Mouse (Mus musculus) v-Abl transformed pro-B cells (cell line): ENCODE data around the gene Irak1bp1.

ENCODE experiments used
- in situ Hi-C, 2 experiments: fragments of 400-800 bp; cut with MboI; formaldehyde crosslinking; loops; one replicate each; pipeline ENCODE4 v1.15.1; 2025; ENCODE audit not compliant: unreplicated experiment in 2 of 2

Gene Irak1bp1

GRCm38 (mm10) chr9:82829007-82829689 is at the start of gene Irak1bp1:
Gene Irak1bp1, plus strand, starts transcription at chr9:82829540.
- in situ Hi-C loops: loop anchor here in 1 of 2 experiments (10.0 to 25.0 kb wide), 3 partner anchors 964 to 1492 kb away; partner anchors contain the start of gene Mei4

- in situ Hi-C loops: no loop called here
Measured at GRCm38 (mm10) chr9:82788375-82788774, 41.0 kb upstream of the Irak1bp1 start.

GRCm38 (mm10) chr9:82800360-82800759 is 29.0 kb upstream of the Irak1bp1 start:
- in situ Hi-C loops: loop anchor here (25.0 kb wide), 1 partner anchor 1163 kb away; the partner anchor contains the start of gene Htr1b (in 2 of the 2)

GRCm38 (mm10) chr9:82807129-82807528 is 22.2 kb upstream of the Irak1bp1 start:
- in situ Hi-C loops: loop anchor here (25.0 kb wide), 1 partner anchor 1170 kb away; the partner anchor contains the start of gene Htr1b (in 2 of the 2)

- in situ Hi-C loops: loop anchor here (25.0 kb wide), 1 partner anchor 1170 kb away; the partner anchor contains the start of gene Htr1b (in 2 of the 2)
Measured at GRCm38 (mm10) chr9:82807635-82808034, 21.7 kb upstream of the Irak1bp1 start.

- in situ Hi-C loops: loop anchor here (10.0 to 25.0 kb wide), 3 partner anchors 1175 to 1878 kb away; partner anchors contain the start of gene Htr1b (in 2 of the 2)
Measured at GRCm38 (mm10) chr9:82812172-82812963, 17.0 kb upstream of the Irak1bp1 start.

GRCm38 (mm10) chr9:82814536-82814935 is 14.8 kb upstream of the Irak1bp1 start:
- in situ Hi-C loops: loop anchor here (10.0 to 25.0 kb wide), 3 partner anchors 1177 to 1880 kb away; partner anchors contain the start of gene Htr1b (in 2 of the 2)

GRCm38 (mm10) chr9:82815257-82815785 is 14.0 kb upstream of the Irak1bp1 start:
- in situ Hi-C loops: loop anchor here (10.0 to 25.0 kb wide), 3 partner anchors 1178 to 1881 kb away; partner anchors contain the start of gene Htr1b (in 2 of the 2)

GRCm38 (mm10) chr9:82826426-82826825 is 2.9 kb upstream of the Irak1bp1 start:
- in situ Hi-C loops: loop anchor here in 1 of 2 experiments (10.0 to 25.0 kb wide), 3 partner anchors 962 to 1489 kb away; partner anchors contain the start of gene Mei4

GRCm38 (mm10) chr9:82829693-82830430 is 522 bp downstream of the Irak1bp1 start:
- in situ Hi-C loops: loop anchor here in 1 of 2 experiments (10.0 to 25.0 kb wide), 3 partner anchors 965 to 1493 kb away; partner anchors contain the start of gene Mei4

- in situ Hi-C loops: loop anchor here in 1 of 2 experiments (25.0 kb wide), 1 partner anchor 1495 kb away; no protein-coding TSS in a partner anchor
Measured at GRCm38 (mm10) chr9:82831891-82832290, 2.6 kb downstream of the Irak1bp1 start.

GRCm38 (mm10) chr9:82835921-82836320 is 6.6 kb downstream of the Irak1bp1 start:
- in situ Hi-C loops: loop anchor here in 1 of 2 experiments (25.0 kb wide), 1 partner anchor 1499 kb away; no protein-coding TSS in a partner anchor

GRCm38 (mm10) chr9:82842671-82843070 is 13.3 kb downstream of the Irak1bp1 start:
- in situ Hi-C loops: loop anchor here in 1 of 2 experiments (25.0 kb wide), 1 partner anchor 1505 kb away; no protein-coding TSS in a partner anchor

- in situ Hi-C loops: loop anchor here (10.0 kb wide), 4 partner anchors 209 to 1099 kb away; partner anchors contain the start of gene Mei4 (in 2 of the 2)
Measured at GRCm38 (mm10) chr9:82854040-82854439, 24.7 kb downstream of the Irak1bp1 start.

- in situ Hi-C loops: loop anchor here (10.0 kb wide), 4 partner anchors 210 to 1100 kb away; partner anchors contain the start of gene Mei4 (in 2 of the 2)
Measured at GRCm38 (mm10) chr9:82854973-82855614, 25.8 kb downstream of the Irak1bp1 start.

- in situ Hi-C loops: loop anchor here (10.0 kb wide), 4 partner anchors 211 to 1101 kb away; partner anchors contain the start of gene Mei4 (in 2 of the 2)
Measured at GRCm38 (mm10) chr9:82856241-82856640, 26.9 kb downstream of the Irak1bp1 start.

GRCm38 (mm10) chr9:82860805-82861204 is 31.5 kb downstream of the Irak1bp1 start:
- in situ Hi-C loops: loop anchor here (10.0 kb wide), 4 partner anchors 414 to 754 kb away; no protein-coding TSS in a partner anchor

GRCm38 (mm10) chr9:82861316-82861715 is 32.0 kb downstream of the Irak1bp1 start:
- in situ Hi-C loops: loop anchor here (10.0 kb wide), 4 partner anchors 413 to 753 kb away; no protein-coding TSS in a partner anchor
